Mouse (Mus musculus) forebrain, embryonic 16.5 days (tissue): Measurements from ENCODE around the gene Me1. TPM values are rescaled to one million over a fixed set of nuclear protein-coding genes. Genes with fewer than 3 reads are reported as not detected.
A peak's percentile ranks its signal among the peaks of the same experiment; 100 is the strongest.

Experiments
- ATAC-seq: fragments of 200-750 bp; cut with Nextera tagmentation; 2 replicates; pipeline ENCODE4 v1.8.0; 2017; ENCODE audit warnings: mild to moderate bottlenecking, moderate library complexity
- H3K27ac ChIP-seq: fragments of 300-500 bp; sonication (generic); 2 replicates; pipeline ENCODE4 v1.5.1; 2014; ENCODE audit warnings: low read length, control low read depth
- H3K27me3 ChIP-seq: fragments of 300-500 bp; sonication (generic); replicated peaks from 2 replicates; pipeline ENCODE4 v1.6.1; 2014; ENCODE audit warnings: low read length; ENCODE audit not compliant: control insufficient read depth, insufficient read depth
- H3K36me3 ChIP-seq: fragments of 300-500 bp; sonication (generic); 2 replicates; pipeline ENCODE4 v1.6.1; 2014; ENCODE audit not compliant: control insufficient read depth, insufficient read depth
- H3K4me1 ChIP-seq: fragments of 300-500 bp; sonication (generic); replicated peaks from 2 replicates; pipeline ENCODE4 v1.6.1; 2014; ENCODE audit warnings: low read length; ENCODE audit not compliant: control insufficient read depth, insufficient read depth
- H3K4me2 ChIP-seq: fragments of 300-500 bp; sonication (generic); 2 replicates; pipeline ENCODE4 v1.6.1; 2014; ENCODE audit warnings: mild to moderate bottlenecking, low read length, control low read depth
- H3K4me3 ChIP-seq: fragments of 300-500 bp; sonication (generic); replicated peaks from 2 replicates; pipeline ENCODE4 v1.5.1; 2014; ENCODE audit warnings: mild to moderate bottlenecking, low read length, control low read depth
- H3K9ac ChIP-seq: fragments of 300-500 bp; sonication (generic); replicated peaks from 2 replicates; pipeline ENCODE4 v1.6.1; 2014; ENCODE audit warnings: low read depth, low read length, control low read depth
- H3K9me3 ChIP-seq: fragments of 300-500 bp; sonication (generic); 2 replicates; pipeline ENCODE4 v1.6.1; 2016; ENCODE audit warnings: low read length; ENCODE audit not compliant: control insufficient read depth
- WGBS: fragments of 180-500 bp; shearing (Covaris S2); extraction: QIAGEN DNeasy Blood & Tissue Kit; methylation state at CpG from one replicate; pipeline ENCODE4 v1.1.7; 2014; 5-methylcytosine and 5-hydroxymethylcytosine counted together
- polyA plus RNA-seq: library from polyadenylated mRNA; unstranded; fragments of >200 nt; fragmentation: Nextera tagmentation; extraction: Ambion mirVana; gene quantifications from 2 replicates; pipeline ENCODE4 v1.2.1, GENCODE M21; 2015

The Me1 gene
- polyA plus RNA-seq, 1 experiment from 2014 or later, result 22.7 TPM

GRCm38 (mm10) chr9:86729811-86730210 lies 34.1 kb upstream of the Me1 start:
- no peak overlapping the region for H3K4me3 ChIP-seq
- H3K9me3 ChIP-seq, result no peaks in the 10 kb centered on the region
- WGBS, result 97% methylated on average over 3 of the region's 3 CpGs
- ATAC-seq, result no peak
- no peak overlapping the region for H3K9ac ChIP-seq
- peaks cover 9% of the 10 kb centered on the region for H3K4me1 ChIP-seq
- H3K4me2 ChIP-seq, result no peak overlapping the region
- no peaks in the 10 kb centered on the region for H3K27me3 ChIP-seq
- H3K27ac ChIP-seq, result no peak overlapping the region
- no peaks in the 10 kb centered on the region for H3K36me3 ChIP-seq

- Histone ChIP-seq H3K36me3 (no peaks in the 10 kb centered on the region), H3K9ac (no peak overlapping the region), H3K27ac (no peak overlapping the region), H3K4me1 (peaks cover 9% of the 10 kb centered on the region), H3K9me3 (no peaks in the 10 kb centered on the region), H3K27me3 (no peaks in the 10 kb centered on the region), H3K4me2 (no peak overlapping the region), H3K4me3 (no peak overlapping the region)
- 73% methylated on average over 1 of the region's 1 CpGs for WGBS
- ATAC-seq, result no peak
Observed at GRCm38 (mm10) chr9:86729084-86729483, 33.3 kb upstream of the Me1 start.

- 62% methylated on average over 10 of the region's 10 CpGs for WGBS
- no peaks in the 10 kb centered on the region for H3K27me3 ChIP-seq
Observed at GRCm38 (mm10) chr9:86728214-86728814, 32.6 kb upstream of the Me1 start.

GRCm38 (mm10) chr9:86726381-86726720 lies 30.6 kb upstream of the Me1 start:
- Histone ChIP-seq H3K4me3 (no peak overlapping the region), H3K4me2 (no peak overlapping the region; the same call in 1 of the 2 replicates), H3K27ac (peak overlapping the region; percentile 68), H3K36me3 (no peaks in the 10 kb centered on the region), H3K9me3 (no peaks in the 10 kb centered on the region), H3K4me1 (peaks cover 9% of the 10 kb centered on the region), H3K27me3 (no peaks in the 10 kb centered on the region), H3K9ac (no peak overlapping the region)
- WGBS, result 63% methylated on average over 5 of the region's 5 CpGs
- ATAC-seq, result peak; percentile 32

More at GRCm38 (mm10) chr9:86728214-86728814, 32.6 kb upstream of the Me1 start:
- no peaks in the 10 kb centered on the region for H3K36me3 ChIP-seq
- no peaks in the 10 kb centered on the region for H3K9me3 ChIP-seq
- H3K27ac ChIP-seq, result no peak overlapping the region
- ATAC-seq, result no peak
- no peak overlapping the region for H3K4me3 ChIP-seq
- peaks cover 9% of the 10 kb centered on the region for H3K4me1 ChIP-seq
- no peak overlapping the region for H3K9ac ChIP-seq
- H3K4me2 ChIP-seq, result no peak overlapping the region

- no peaks in the 10 kb centered on the region for H3K27me3 ChIP-seq
- no peak overlapping the region for H3K4me3 ChIP-seq
- no peaks in the 10 kb centered on the region for H3K36me3 ChIP-seq
- peak overlapping the region; percentile 16; the same call in 1 of the 2 replicates for H3K4me2 ChIP-seq
- peak; percentile 92 for ATAC-seq
- H3K27ac ChIP-seq, result peak overlapping the region; percentile 68
- 6% methylated on average over 7 of the region's 7 CpGs for WGBS
- H3K9ac ChIP-seq, result no peak overlapping the region
- peaks cover 9% of the 10 kb centered on the region for H3K4me1 ChIP-seq
- no peaks in the 10 kb centered on the region for H3K9me3 ChIP-seq
Observed at GRCm38 (mm10) chr9:86725604-86726380, 30.0 kb upstream of the Me1 start.

GRCm38 (mm10) chr9:86725066-86725465 lies 29.3 kb upstream of the Me1 start:
- H3K9ac ChIP-seq, result no peak overlapping the region
- H3K4me1 ChIP-seq, result peaks cover 9% of the 10 kb centered on the region
- WGBS, result 94% methylated on average over 4 of the region's 4 CpGs
- ATAC-seq, result 0 out of 2 replicates have a peak, but pooled peaks have one; percentile 2
- H3K27ac ChIP-seq, result peak overlapping the region; percentile 68
- no peak overlapping the region for H3K4me2 ChIP-seq
- no peak overlapping the region for H3K4me3 ChIP-seq
- H3K36me3 ChIP-seq, result no peaks in the 10 kb centered on the region
- no peaks in the 10 kb centered on the region for H3K27me3 ChIP-seq
- H3K9me3 ChIP-seq, result no peaks in the 10 kb centered on the region

GRCm38 (mm10) chr9:86720794-86721193 lies 25.0 kb upstream of the Me1 start:
- no peak overlapping the region for H3K4me3 ChIP-seq
- H3K4me1 ChIP-seq, result peaks cover 6% of the 10 kb centered on the region; the same call in 1 of the 2 replicates
- WGBS, result 88% methylated on average over 2 of the region's 2 CpGs
- no peak overlapping the region for H3K4me2 ChIP-seq
- H3K36me3 ChIP-seq, result no peaks in the 10 kb centered on the region
- H3K27ac ChIP-seq, result no peak overlapping the region
- ATAC-seq, result no peak
- no peaks in the 10 kb centered on the region for H3K27me3 ChIP-seq
- no peaks in the 10 kb centered on the region for H3K9me3 ChIP-seq
- no peak overlapping the region for H3K9ac ChIP-seq

- H3K4me1 ChIP-seq, result 0 out of 2 replicates have a peak, but pooled peaks cover 2% of the 10 kb centered on the region
- ATAC-seq, result no peak
- WGBS, result 92% methylated on average over 5 of the region's 5 CpGs
- H3K4me2 ChIP-seq, result no peak overlapping the region
- H3K9ac ChIP-seq, result no peak overlapping the region
- no peak overlapping the region for H3K27ac ChIP-seq
- no peaks in the 10 kb centered on the region for H3K36me3 ChIP-seq
- no peaks in the 10 kb centered on the region for H3K27me3 ChIP-seq
- no peak overlapping the region for H3K4me3 ChIP-seq
- no peaks in the 10 kb centered on the region for H3K9me3 ChIP-seq
Observed at GRCm38 (mm10) chr9:86720227-86720626, 24.5 kb upstream of the Me1 start.

- no peak for ATAC-seq
- 81% methylated on average over 5 of the region's 5 CpGs for WGBS
Observed at GRCm38 (mm10) chr9:86717119-86717518, 21.4 kb upstream of the Me1 start.

More at GRCm38 (mm10) chr9:86717119-86717518, 21.4 kb upstream of the Me1 start:
- 0 out of 2 replicates have a peak, but pooled peaks cover 2% of the 10 kb centered on the region for H3K4me1 ChIP-seq
- no peaks in the 10 kb centered on the region for H3K27me3 ChIP-seq
- no peak overlapping the region for H3K4me3 ChIP-seq
- H3K36me3 ChIP-seq, result no peaks in the 10 kb centered on the region
- no peaks in the 10 kb centered on the region for H3K9me3 ChIP-seq
- no peak overlapping the region for H3K27ac ChIP-seq
- no peak overlapping the region for H3K4me2 ChIP-seq
- H3K9ac ChIP-seq, result no peak overlapping the region
